Mouse (Mus musculus) brain, adult 2 months (tissue): Measurements from ENCODE around the gene S1pr2.

Source experiments
- DNase-seq: peaks from one replicate; pipeline ENCODE4 v3.0.0; 2011; ENCODE audit warnings: low read depth, low spot score

The S1pr2 gene

GRCm38 (mm10) chr9:21000811-21001210 is 24.2 kb upstream of the S1pr2 start:
- peak; percentile 33 for DNase-seq

GRCm38 (mm10) chr9:20998337-20998736 is 21.8 kb upstream of the S1pr2 start:
- peak; percentile 29 for DNase-seq

- no peak for DNase-seq
Observed at GRCm38 (mm10) chr9:20997065-20997464, 20.5 kb upstream of the S1pr2 start.

GRCm38 (mm10) chr9:20995069-20995468 is 18.5 kb upstream of the S1pr2 start:
- DNase-seq, result no peak

- DNase-seq, result no peak
Observed at GRCm38 (mm10) chr9:20993165-20993898, 16.8 kb upstream of the S1pr2 start.

GRCm38 (mm10) chr9:20991587-20991986 is 15.0 kb upstream of the S1pr2 start:
- no peak for DNase-seq

GRCm38 (mm10) chr9:20990861-20991260 is 14.3 kb upstream of the S1pr2 start:
- DNase-seq, result no peak

GRCm38 (mm10) chr9:20987953-20988352 is 11.4 kb upstream of the S1pr2 start:
- no peak for DNase-seq

GRCm38 (mm10) chr9:20986952-20987686 is 10.5 kb upstream of the S1pr2 start:
- DNase-seq, result no peak

GRCm38 (mm10) chr9:20983169-20983568 is 6.6 kb upstream of the S1pr2 start:
- no peak for DNase-seq

GRCm38 (mm10) chr9:20982171-20982570 is 5.6 kb upstream of the S1pr2 start:
- no peak for DNase-seq

- DNase-seq, result no peak
Observed at GRCm38 (mm10) chr9:20979769-20980168, 3.2 kb upstream of the S1pr2 start.

- DNase-seq, result no peak
Observed at GRCm38 (mm10) chr9:20979181-20979580, 2.6 kb upstream of the S1pr2 start.

GRCm38 (mm10) chr9:20978409-20979095 is 2.0 kb upstream of the S1pr2 start:
- DNase-seq, result no peak

GRCm38 (mm10) chr9:20976961-20977689 is 544 bp upstream of the S1pr2 start:
- no peak for DNase-seq

GRCm38 (mm10) chr9:20975431-20976215 is 958 bp downstream of the S1pr2 start:
- DNase-seq, result peak; percentile 45

GRCm38 (mm10) chr9:20973682-20974075 is 2.9 kb downstream of the S1pr2 start:
- DNase-seq, result no peak

- DNase-seq, result no peak
Observed at GRCm38 (mm10) chr9:20973001-20973681, 3.4 kb downstream of the S1pr2 start.

- DNase-seq, result peak; percentile 84
Observed at GRCm38 (mm10) chr9:20972141-20972992, 4.2 kb downstream of the S1pr2 start.
